Mouse (Mus musculus) left cerebral cortex, adult 2 months (tissue): ENCODE results near the gene Bod1. TPM values are rescaled to one million over a fixed set of nuclear protein-coding genes. Genes with fewer than 3 reads are reported as not detected.
A peak's percentile ranks its signal among the peaks of the same experiment; 100 is the strongest.

ENCODE experiments used
- DNase-seq, 2 experiments: peaks; one replicate each; pipeline ENCODE4 v3.0.0; 2021 to 2022; ENCODE audit warnings: low spot score in 2 of 2, mixed read lengths in 1 of 2; ENCODE audit errors: extremely low spot score in 1 of 2
- H3K27ac ChIP-seq: fragments of 200-600 bp; 2 replicates; pipeline ENCODE4 v1.8.1; 2022
- H3K4me3 ChIP-seq: fragments of 200-600 bp; 2 replicates; pipeline ENCODE4 v1.8.1; 2022
- CTCF ChIP-seq: fragments of 200-600 bp; IDR thresholded peaks from 2 replicates; pipeline ENCODE4 v1.8.1; 2022; ENCODE audit warnings: antibody characterized with exemption, mild to moderate bottlenecking, moderate library complexity
- intact Hi-C: fragments of 180-260 bp; cut with DNase I; formaldehyde crosslinking; loops from one replicate; pipeline ENCODE4 v1.15.1; 2025
- long read RNA-seq, 2 experiments: library from polyadenylated mRNA; stranded (forward); transcript quantifications; one replicate each; pipeline ENCODE4 v2.0.0; 2021; ENCODE audit warnings: borderline mapping rate in 2 of 2
- total RNA-seq, 2 experiments: library from RNA; stranded (reverse); gene quantifications; 2 replicates each; pipeline ENCODE4 v1.2.3; 2021

Gene Bod1
- total RNA-seq: 100 to 1,000 TPM; 100 to 101 TPM
- long read RNA-seq, experiment 1, transcript Bod1-201 (4 exons, 1,394 nt): major isoform, 89 of 108 reads
- long read RNA-seq, experiment 1, transcript Bod1-202 (3 exons, 799 nt): minor isoform, 5 of 108 reads
- long read RNA-seq, experiment 1, partial matches to known transcripts: 3 of 108 reads
- long read RNA-seq, experiment 1, other reads (novel, unspliced or antisense): 11 of 108 reads
- long read RNA-seq, experiment 2, transcript Bod1-201 (4 exons, 1,394 nt): major isoform, 68 of 80 reads
- long read RNA-seq, experiment 2, partial matches to known transcripts: 6 of 80 reads
- long read RNA-seq, experiment 2, other reads (novel, unspliced or antisense): 2 of 80 reads

GRCm38 (mm10) chr11:31671354-31672169 lies at the start of gene Bod1:
TSS of gene Bod1 (minus strand) at chr11:31671885.
- intact Hi-C loops: loop anchor here (10.0 kb wide), 1 partner anchor 653 kb away; no protein-coding TSS in a partner anchor
- TF ChIP-seq CTCF: no peak
- peak within 1 kb of the TSS; percentile 84 for H3K27ac ChIP-seq
- peak; percentile 94 to 95 for DNase-seq
- peak within 1 kb of the TSS; percentile 62 for H3K4me3 ChIP-seq

- intact Hi-C loops: no loop called here
- DNase-seq: no peak
- Histone ChIP-seq H3K27ac (no peak overlapping the region), H3K4me3 (no peak overlapping the region)
- TF ChIP-seq CTCF: no peak
Measured at GRCm38 (mm10) chr11:31719090-31719489, 47.4 kb upstream of the Bod1 start.

- intact Hi-C loops: no loop called here
- Histone ChIP-seq H3K4me3 (no peak overlapping the region), H3K27ac (no peak overlapping the region; the same call in 1 of the 2 replicates)
- TF ChIP-seq CTCF: no peak
- no peak for DNase-seq
Measured at GRCm38 (mm10) chr11:31717926-31718735, 46.4 kb upstream of the Bod1 start.

GRCm38 (mm10) chr11:31713641-31714121 lies 42.0 kb upstream of the Bod1 start:
- TF ChIP-seq CTCF: peak; percentile 8; the same call in 1 of the 2 replicates
- no peak overlapping the region for H3K4me3 ChIP-seq
- intact Hi-C loops: loop anchor here (2.0 kb wide), 2 partner anchors 33 to 57 kb away; no protein-coding TSS in a partner anchor
- H3K27ac ChIP-seq: peak overlapping the region; percentile 76
- DNase-seq: peak; percentile 62 to 63

- intact Hi-C loops: loop anchor here (2.0 kb wide), 2 partner anchors 32 to 58 kb away; no protein-coding TSS in a partner anchor
- H3K4me3 ChIP-seq: no peak overlapping the region
- TF ChIP-seq CTCF: no peak
- peak overlapping the region; percentile 76 for H3K27ac ChIP-seq
- no peak for DNase-seq
Measured at GRCm38 (mm10) chr11:31713116-31713515, 41.4 kb upstream of the Bod1 start.

- DNase-seq: no peak
- TF ChIP-seq CTCF: no peak
- Histone ChIP-seq H3K27ac (no peak overlapping the region), H3K4me3 (no peak overlapping the region)
- intact Hi-C loops: no loop called here
Measured at GRCm38 (mm10) chr11:31707771-31708170, 36.1 kb upstream of the Bod1 start.

- no peak for TF ChIP-seq CTCF
- peak overlapping the region; percentile 84 for H3K27ac ChIP-seq
- intact Hi-C loops: no loop called here
- peak; percentile 53 to 64 for DNase-seq
- H3K4me3 ChIP-seq: no peak overlapping the region
Measured at GRCm38 (mm10) chr11:31703173-31703572, 31.5 kb upstream of the Bod1 start.

GRCm38 (mm10) chr11:31701901-31702300 lies 30.2 kb upstream of the Bod1 start:
- intact Hi-C loops: no loop called here
- Histone ChIP-seq H3K4me3 (no peak overlapping the region), H3K27ac (no peak overlapping the region)
- DNase-seq: no peak
- no peak for TF ChIP-seq CTCF

GRCm38 (mm10) chr11:31699502-31699901 lies 27.8 kb upstream of the Bod1 start:
- intact Hi-C loops: no loop called here
- TF ChIP-seq CTCF: no peak
- Histone ChIP-seq H3K27ac (no peak overlapping the region), H3K4me3 (no peak overlapping the region)
- DNase-seq: no peak

GRCm38 (mm10) chr11:31694801-31695200 lies 23.1 kb upstream of the Bod1 start:
- intact Hi-C loops: no loop called here
- Histone ChIP-seq H3K27ac (peak overlapping the region; percentile 95), H3K4me3 (peak overlapping the region; percentile 11; the same call in 1 of the 2 replicates)
- peak; percentile 65 to 80 for DNase-seq
- TF ChIP-seq CTCF: no peak

GRCm38 (mm10) chr11:31694109-31694508 lies 22.4 kb upstream of the Bod1 start:
- intact Hi-C loops: no loop called here

More at GRCm38 (mm10) chr11:31694109-31694508, 22.4 kb upstream of the Bod1 start:
- Histone ChIP-seq H3K27ac (no peak overlapping the region; the same call in 1 of the 2 replicates), H3K4me3 (no peak overlapping the region)
- DNase-seq: no peak
- TF ChIP-seq CTCF: peak; percentile 52
